Mouse (Mus musculus): ENCODE data around the gene Tmem108. TPM values are rescaled to one million over a fixed set of nuclear protein-coding genes. Genes with fewer than 3 reads are reported as not detected.

The Tmem108 gene
- polyA plus RNA-seq, 1 experiment: 6.1 TPM

DNA sequence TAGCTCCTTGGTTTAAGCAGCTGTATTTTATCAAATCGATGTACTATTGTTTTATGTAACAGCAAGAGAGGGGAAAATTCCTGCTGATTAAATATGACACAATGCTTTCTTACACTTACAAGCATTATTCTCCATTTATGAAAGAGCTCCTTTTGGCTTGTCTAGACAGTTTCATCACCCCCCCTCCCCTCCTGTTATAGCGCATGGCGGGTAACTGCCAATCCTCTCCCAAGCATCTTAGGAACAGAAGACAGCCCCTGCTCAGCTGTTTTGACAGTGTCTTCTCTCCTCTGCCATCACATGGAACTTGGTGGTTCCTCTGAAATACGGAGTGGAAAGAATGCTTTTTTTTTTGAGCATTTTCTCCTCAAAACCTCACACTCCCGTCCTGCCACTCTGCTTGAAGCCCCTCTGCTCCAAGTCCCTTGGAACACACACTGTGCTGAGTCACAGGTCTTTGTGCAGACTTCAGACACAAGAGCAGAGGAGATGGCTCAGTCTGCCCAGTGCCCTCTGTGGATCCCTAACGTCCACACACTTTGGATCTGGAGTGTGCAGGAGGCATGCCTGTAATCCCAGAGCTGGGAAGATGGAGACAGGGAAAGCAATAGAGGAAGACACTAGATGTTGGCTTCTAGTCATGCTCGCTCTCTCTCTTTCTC lies 237.8 kb downstream of the Tmem108 start:
- DNase-seq: no peak
- no peak overlapping the region for H3K4me3 ChIP-seq (ENCODE audit: control insufficient read depth, insufficient read depth, low read length)

DNA sequence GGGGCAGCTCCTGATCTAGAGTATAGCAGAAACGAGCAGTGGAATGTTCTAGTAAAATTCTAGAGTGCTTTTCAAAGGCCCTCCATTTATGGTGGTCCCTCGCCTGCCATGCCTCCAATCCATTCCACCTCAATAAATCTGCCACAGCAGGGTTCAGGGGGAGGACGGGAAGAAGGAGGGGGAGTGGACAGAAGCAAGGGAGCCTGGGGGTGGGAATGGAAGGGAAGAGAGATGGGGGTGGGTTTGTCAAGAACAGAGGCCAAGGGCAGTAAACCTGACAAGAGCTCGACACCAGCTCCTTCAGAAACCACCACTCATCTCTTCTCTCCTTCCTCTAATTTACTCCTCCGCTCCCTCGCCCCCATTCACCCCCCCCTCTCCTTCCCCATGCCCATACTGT lies 238.6 kb downstream of the Tmem108 start:
- Histone ChIP-seq H3K27ac (ENCODE audit: control insufficient read depth, insufficient read depth, low read length) (no peak overlapping the region), H3K4me3 (ENCODE audit: control insufficient read depth, insufficient read depth, low read length) (no peak overlapping the region), H3K36me3 (ENCODE audit: control insufficient read depth, insufficient read depth, low read length) (no peaks in the 10 kb centered on the region), H3K4me1 (replicated peaks; ENCODE audit: control insufficient read depth, insufficient read depth, low read length) (no peaks in the 10 kb centered on the region), H3K27me3 (ENCODE audit: control insufficient read depth, insufficient read depth, low read length) (no peaks in the 10 kb centered on the region)
- no peak for DNase-seq
- TF ChIP-seq POLR2A (IDR thresholded peaks at IDR 0.05; ENCODE audit: control insufficient read depth, extremely low read depth, insufficient read depth, low read length, poor library complexity) (no peak), CTCF (IDR thresholded peaks at IDR 0.05; ENCODE audit: borderline replicate concordance, control insufficient read depth, extremely low read depth, insufficient read depth, low read length, poor library complexity) (no peak)
- 65% methylated on average over 6 of the region's 6 CpGs for WGBS

More for the DNA sequence above, 237.8 kb downstream of the Tmem108 start:
- no peak for TF ChIP-seq CTCF (IDR thresholded peaks at IDR 0.05; ENCODE audit: borderline replicate concordance, control insufficient read depth, extremely low read depth, insufficient read depth, low read length, poor library complexity)
- no peaks in the 10 kb centered on the region for H3K36me3 ChIP-seq (ENCODE audit: control insufficient read depth, insufficient read depth, low read length)
- no peak overlapping the region for H3K27ac ChIP-seq (ENCODE audit: control insufficient read depth, insufficient read depth, low read length)
- no peaks in the 10 kb centered on the region for H3K27me3 ChIP-seq (ENCODE audit: control insufficient read depth, insufficient read depth, low read length)
- no peaks in the 10 kb centered on the region for H3K4me1 ChIP-seq (replicated peaks; ENCODE audit: control insufficient read depth, insufficient read depth, low read length)
- 77% methylated on average over 7 of the region's 7 CpGs for WGBS

DNA sequence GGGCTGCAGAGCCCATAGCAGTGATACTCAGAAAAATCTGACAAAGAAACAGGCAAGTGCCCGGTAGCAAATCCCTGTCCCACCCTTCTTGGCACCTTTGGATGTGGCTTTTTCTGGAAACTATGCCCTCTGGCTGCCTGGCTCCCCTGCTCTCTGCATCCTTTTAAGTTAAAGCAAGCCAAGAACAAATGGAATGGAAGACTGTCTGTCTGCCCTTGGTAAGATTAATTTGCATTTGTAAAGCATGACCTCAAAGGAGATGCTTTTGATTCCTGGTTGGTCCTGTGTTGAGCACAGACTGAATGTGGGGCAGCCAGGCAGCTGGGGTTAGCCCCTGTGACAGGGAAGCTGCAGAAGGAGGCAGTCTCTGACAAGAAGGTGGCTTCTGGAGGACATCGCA lies 247.8 kb downstream of the Tmem108 start:
- DNase-seq: no peak
- TF ChIP-seq POLR2A (IDR thresholded peaks at IDR 0.05; ENCODE audit: control insufficient read depth, extremely low read depth, insufficient read depth, low read length, poor library complexity) (no peak), CTCF (IDR thresholded peaks at IDR 0.05; ENCODE audit: borderline replicate concordance, control insufficient read depth, extremely low read depth, insufficient read depth, low read length, poor library complexity) (no peak)
- no peak overlapping the region for H3K4me3 ChIP-seq (ENCODE audit: control insufficient read depth, insufficient read depth, low read length)
- H3K4me1 ChIP-seq (replicated peaks; ENCODE audit: control insufficient read depth, insufficient read depth, low read length): no peaks in the 10 kb centered on the region
- H3K27ac ChIP-seq (ENCODE audit: control insufficient read depth, insufficient read depth, low read length): no peak overlapping the region
- WGBS: 96% methylated on average over 2 of the region's 2 CpGs
- no peaks in the 10 kb centered on the region for H3K27me3 ChIP-seq (ENCODE audit: control insufficient read depth, insufficient read depth, low read length)
- no peaks in the 10 kb centered on the region for H3K36me3 ChIP-seq (ENCODE audit: control insufficient read depth, insufficient read depth, low read length)

DNA sequence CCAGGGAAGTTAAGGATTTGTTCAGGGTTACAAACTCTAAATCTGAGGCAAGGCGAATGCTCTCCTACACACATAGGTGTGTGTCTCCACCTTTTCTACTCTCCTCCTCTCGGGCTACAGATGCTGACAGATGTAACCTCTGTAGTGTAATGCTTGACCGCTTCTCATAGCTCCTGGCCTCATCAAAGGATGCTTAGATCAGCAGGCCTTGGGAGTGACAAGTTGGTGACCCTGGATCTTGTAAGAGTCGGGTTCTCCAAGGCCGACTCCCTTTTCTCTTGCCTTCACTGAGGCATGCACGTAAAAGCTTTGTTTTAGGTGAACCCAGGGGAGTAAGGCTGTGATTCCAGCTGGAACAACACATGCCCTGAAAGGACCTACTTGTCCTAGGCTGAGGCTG lies 249.4 kb downstream of the Tmem108 start:
- Histone ChIP-seq H3K27me3 (ENCODE audit: control insufficient read depth, insufficient read depth, low read length) (no peaks in the 10 kb centered on the region), H3K36me3 (ENCODE audit: control insufficient read depth, insufficient read depth, low read length) (no peaks in the 10 kb centered on the region), H3K4me3 (ENCODE audit: control insufficient read depth, insufficient read depth, low read length) (no peak overlapping the region), H3K4me1 (replicated peaks; ENCODE audit: control insufficient read depth, insufficient read depth, low read length) (no peaks in the 10 kb centered on the region; the same call in 1 of the 2 replicates), H3K27ac (ENCODE audit: control insufficient read depth, insufficient read depth, low read length) (no peak overlapping the region)
- DNase-seq: no peak
- TF ChIP-seq CTCF (IDR thresholded peaks at IDR 0.05; ENCODE audit: borderline replicate concordance, control insufficient read depth, extremely low read depth, insufficient read depth, low read length, poor library complexity): no peak
- no peak for TF ChIP-seq POLR2A (IDR thresholded peaks at IDR 0.05; ENCODE audit: control insufficient read depth, extremely low read depth, insufficient read depth, low read length, poor library complexity)
- WGBS: 92% methylated on average over 6 of the region's 6 CpGs

DNA sequence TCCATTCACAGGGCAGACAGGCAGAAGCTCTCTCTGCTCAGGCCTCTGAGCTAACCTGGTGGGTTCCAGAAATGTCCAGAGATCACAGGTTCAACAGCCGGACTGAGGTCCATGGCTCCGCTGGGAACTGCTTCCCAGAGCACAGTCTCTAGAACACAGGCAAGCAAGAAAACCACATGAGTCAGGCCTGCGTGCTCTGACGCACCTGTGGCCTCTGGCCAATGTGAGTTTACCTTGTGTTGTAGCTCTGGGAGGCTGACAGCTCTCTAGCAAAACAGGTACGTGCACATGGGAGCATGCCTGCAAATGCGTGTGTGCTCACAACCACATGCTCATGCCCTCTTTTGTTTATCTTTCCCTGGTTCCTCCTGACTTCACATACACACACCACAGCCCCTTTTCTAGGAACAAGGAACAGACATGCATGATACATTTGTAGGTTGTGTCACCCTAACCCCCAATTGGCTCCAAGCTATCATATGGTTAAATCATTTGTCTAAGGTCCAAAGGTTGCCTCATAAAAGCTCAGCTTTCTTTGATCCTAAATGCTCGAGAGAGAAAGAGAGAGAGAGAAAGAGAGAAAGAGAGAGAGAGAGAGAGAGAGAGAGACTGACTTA lies 254.6 kb downstream of the Tmem108 start:
- no peaks in the 10 kb centered on the region for H3K36me3 ChIP-seq (ENCODE audit: control insufficient read depth, insufficient read depth, low read length)
- no peak for DNase-seq
- no peak overlapping the region for H3K4me3 ChIP-seq (ENCODE audit: control insufficient read depth, insufficient read depth, low read length)
- no peaks in the 10 kb centered on the region for H3K27me3 ChIP-seq (ENCODE audit: control insufficient read depth, insufficient read depth, low read length)
- H3K4me1 ChIP-seq (replicated peaks; ENCODE audit: control insufficient read depth, insufficient read depth, low read length): peaks cover 1% of the 10 kb centered on the region
- no peak overlapping the region for H3K27ac ChIP-seq (ENCODE audit: control insufficient read depth, insufficient read depth, low read length)
- 33% methylated on average over 7 of the region's 7 CpGs for WGBS
- TF ChIP-seq CTCF (IDR thresholded peaks at IDR 0.05; ENCODE audit: borderline replicate concordance, control insufficient read depth, extremely low read depth, insufficient read depth, low read length, poor library complexity): no peak
- no peak for TF ChIP-seq POLR2A (IDR thresholded peaks at IDR 0.05; ENCODE audit: control insufficient read depth, extremely low read depth, insufficient read depth, low read length, poor library complexity)

DNA sequence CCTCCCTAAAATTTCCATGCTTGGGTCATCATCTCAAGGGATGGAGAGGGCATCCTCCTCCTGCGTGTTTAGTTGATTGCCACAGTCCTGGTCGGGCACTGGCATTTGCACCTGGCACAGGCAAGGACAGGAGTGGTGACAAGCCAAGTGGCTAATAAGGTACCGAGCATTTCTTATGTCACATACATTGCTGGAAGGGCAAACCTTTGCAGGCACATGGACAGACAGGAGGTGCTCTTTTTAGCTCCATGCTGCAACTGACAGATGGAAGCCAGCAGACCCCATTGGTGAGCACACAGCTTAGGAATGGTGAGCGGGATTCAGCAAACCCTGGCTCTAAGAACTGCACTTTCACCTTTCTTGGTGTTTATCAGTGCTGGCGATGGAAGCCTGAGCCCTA lies 256.6 kb downstream of the Tmem108 start:
- Histone ChIP-seq H3K27me3 (ENCODE audit: control insufficient read depth, insufficient read depth, low read length) (no peaks in the 10 kb centered on the region), H3K36me3 (ENCODE audit: control insufficient read depth, insufficient read depth, low read length) (no peaks in the 10 kb centered on the region), H3K4me3 (ENCODE audit: control insufficient read depth, insufficient read depth, low read length) (no peak overlapping the region), H3K4me1 (replicated peaks; ENCODE audit: control insufficient read depth, insufficient read depth, low read length) (peaks cover 11% of the 10 kb centered on the region), H3K27ac (ENCODE audit: control insufficient read depth, insufficient read depth, low read length) (no peak overlapping the region)
- TF ChIP-seq POLR2A (IDR thresholded peaks at IDR 0.05; ENCODE audit: control insufficient read depth, extremely low read depth, insufficient read depth, low read length, poor library complexity) (no peak), CTCF (IDR thresholded peaks at IDR 0.05; ENCODE audit: borderline replicate concordance, control insufficient read depth, extremely low read depth, insufficient read depth, low read length, poor library complexity) (no peak)
- WGBS: 95% methylated on average over 5 of the region's 5 CpGs
- DNase-seq: no peak

Data from thymus, adult 2 months (tissue).